Mouse (Mus musculus): ENCODE measurements around the gene Trex1. TPM values are rescaled to one million over a fixed set of nuclear protein-coding genes. Genes with fewer than 3 reads are reported as not detected.

Gene Trex1
- total RNA-seq, 2 experiments from 2014 or later: 87.5 to 119 TPM

GRCm38 (mm10) chr9:109052490-109053260 is 6.9 kb downstream of the Trex1 start:
- ATAC-seq (ENCODE audit: poor library complexity, severe bottlenecking): no peak

GRCm38 (mm10) chr9:109051651-109052489 is 7.7 kb downstream of the Trex1 start:
- ATAC-seq (ENCODE audit: poor library complexity, severe bottlenecking): peak; percentile 32

DNA sequence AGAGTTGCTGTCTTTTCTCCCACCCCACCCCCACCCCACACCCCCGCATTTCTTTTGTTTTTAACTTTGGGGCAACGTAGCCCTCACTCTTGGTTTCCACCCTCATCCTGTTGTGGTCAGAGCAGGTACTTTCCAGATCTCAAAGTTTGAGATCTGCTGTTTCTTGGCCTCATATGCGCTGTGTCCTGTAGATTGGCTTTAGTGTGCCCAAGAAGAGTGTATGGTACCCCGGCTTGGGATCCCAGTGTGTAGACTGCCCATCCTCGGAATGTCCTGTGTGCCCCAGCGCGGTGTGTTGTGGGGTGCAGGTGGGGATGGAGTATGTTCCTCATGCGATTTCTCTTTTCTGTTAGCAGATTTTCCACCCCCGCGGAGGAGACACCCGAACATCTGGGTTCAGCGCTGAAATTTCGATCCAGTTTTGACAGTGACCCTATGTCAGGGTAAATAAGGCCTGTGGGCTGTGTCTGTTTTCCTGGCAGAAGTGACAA is 8.5 kb downstream of the Trex1 start:
- ATAC-seq (ENCODE audit: poor library complexity, severe bottlenecking): no peak

- no peak for ATAC-seq (ENCODE audit: poor library complexity, severe bottlenecking)
Observed at GRCm38 (mm10) chr9:109050674-109050997, 8.9 kb downstream of the Trex1 start.

- ATAC-seq (ENCODE audit: poor library complexity, severe bottlenecking): no peak
Observed at GRCm38 (mm10) chr9:109049996-109050673, 9.4 kb downstream of the Trex1 start.

DNA sequence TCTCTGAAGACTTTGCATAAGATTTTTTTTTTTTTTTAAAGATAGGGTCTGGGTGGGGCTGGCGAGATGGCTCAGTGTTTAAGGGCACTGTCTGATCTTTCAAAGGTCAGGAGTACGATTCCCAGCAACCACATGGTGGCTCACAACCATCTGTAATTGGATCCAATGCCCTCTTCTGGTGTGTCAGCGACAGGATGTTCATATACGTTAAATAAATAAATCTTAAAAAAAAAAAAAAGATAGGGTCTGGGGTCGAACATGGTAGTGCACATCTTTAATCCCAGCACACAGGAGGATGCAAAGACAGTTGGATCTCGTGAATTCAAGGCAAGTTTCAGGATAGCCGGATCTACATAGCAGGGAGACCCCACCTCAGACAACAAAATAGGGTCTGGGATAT is 10.2 kb downstream of the Trex1 start:
- ATAC-seq (ENCODE audit: poor library complexity, severe bottlenecking): no peak

DNA sequence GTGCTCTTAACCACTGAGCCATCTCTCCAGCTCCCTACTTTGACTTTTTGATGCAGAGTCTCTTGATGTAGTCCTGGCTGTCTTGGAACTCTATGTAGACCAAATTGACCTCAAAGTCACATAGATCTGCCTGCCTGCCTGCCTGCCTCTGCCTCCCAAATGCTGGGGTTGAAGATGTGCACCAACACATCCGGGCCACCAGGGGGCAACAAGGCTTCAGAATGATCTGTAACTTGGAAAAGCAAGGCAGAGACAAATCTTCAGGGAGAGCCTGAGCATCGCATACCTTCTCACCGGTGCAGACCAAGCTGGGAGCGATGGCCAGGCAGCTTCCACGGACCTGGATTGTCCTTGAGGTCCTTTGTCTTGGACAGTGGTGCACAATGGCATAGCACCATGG is 13.2 kb downstream of the Trex1 start:
- peak; percentile 97 for ATAC-seq (ENCODE audit: poor library complexity, severe bottlenecking)

DNA sequence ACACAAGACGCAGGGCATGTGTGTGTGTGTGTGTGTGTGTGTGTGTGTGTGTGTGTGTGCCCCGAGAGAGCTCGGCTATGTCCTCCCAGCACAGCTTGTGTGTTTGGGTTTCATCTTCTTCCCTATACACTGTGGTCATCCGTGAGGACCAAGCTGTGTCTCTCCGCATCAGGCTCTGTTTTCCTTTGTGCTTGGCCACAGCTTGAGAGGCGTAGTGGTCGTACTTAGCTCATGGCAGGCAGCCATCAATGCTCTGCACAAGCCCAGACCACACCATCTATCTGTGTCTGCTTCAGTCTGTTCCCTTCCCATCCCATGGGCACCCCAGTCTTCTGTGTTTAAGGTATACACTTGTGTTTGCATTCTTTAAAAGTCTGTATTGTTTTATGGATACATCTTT is 18.2 kb downstream of the Trex1 start:
- no peak for ATAC-seq (ENCODE audit: poor library complexity, severe bottlenecking)

DNA sequence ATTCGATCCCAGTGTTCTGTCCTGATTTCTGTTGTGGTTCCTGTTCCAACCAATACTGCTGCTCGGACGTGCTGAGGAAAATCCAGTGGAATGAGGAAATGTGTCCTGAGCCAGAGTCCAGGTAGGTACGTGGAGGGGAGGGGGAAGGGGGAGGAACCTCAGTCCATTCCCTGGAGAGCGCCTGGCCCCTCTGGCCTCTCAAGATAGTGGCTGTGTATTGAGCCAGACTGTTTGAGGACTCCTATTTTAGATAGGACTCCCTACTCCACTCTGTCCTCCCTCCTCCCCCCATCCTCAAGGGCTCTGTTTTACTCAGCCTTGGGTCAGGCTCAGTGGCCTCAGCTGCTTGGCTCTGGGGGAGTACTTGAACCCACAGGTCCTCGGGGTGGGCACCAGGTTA is 18.6 kb downstream of the Trex1 start:
- ATAC-seq (ENCODE audit: poor library complexity, severe bottlenecking): no peak

GRCm38 (mm10) chr9:109040216-109040615 is 19.3 kb downstream of the Trex1 start:
- no peak for ATAC-seq (ENCODE audit: poor library complexity, severe bottlenecking)

DNA sequence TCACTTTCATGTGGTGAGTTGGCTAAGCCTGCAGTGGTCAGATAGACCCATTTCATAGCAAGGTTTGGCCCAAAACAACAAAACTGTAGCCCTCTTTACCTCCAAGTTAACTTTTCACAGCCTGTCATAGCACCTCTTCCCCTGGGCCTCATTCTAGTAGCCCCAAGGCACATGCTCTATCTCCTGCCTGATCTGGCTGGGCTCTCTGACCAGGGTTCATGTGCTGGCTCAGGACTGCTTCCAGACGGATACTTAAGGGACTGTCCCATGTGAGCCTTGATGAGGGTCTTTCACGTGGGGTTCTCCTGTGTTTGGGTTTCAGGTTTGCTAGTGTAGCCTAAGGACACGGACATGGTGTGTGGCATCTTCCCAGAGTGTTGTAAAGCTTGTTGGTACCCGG is 19.9 kb downstream of the Trex1 start:
- no peak for ATAC-seq (ENCODE audit: poor library complexity, severe bottlenecking)

- ATAC-seq (ENCODE audit: poor library complexity, severe bottlenecking): peak; percentile 53
Observed at GRCm38 (mm10) chr9:109038901-109039364, 20.6 kb downstream of the Trex1 start.

DNA sequence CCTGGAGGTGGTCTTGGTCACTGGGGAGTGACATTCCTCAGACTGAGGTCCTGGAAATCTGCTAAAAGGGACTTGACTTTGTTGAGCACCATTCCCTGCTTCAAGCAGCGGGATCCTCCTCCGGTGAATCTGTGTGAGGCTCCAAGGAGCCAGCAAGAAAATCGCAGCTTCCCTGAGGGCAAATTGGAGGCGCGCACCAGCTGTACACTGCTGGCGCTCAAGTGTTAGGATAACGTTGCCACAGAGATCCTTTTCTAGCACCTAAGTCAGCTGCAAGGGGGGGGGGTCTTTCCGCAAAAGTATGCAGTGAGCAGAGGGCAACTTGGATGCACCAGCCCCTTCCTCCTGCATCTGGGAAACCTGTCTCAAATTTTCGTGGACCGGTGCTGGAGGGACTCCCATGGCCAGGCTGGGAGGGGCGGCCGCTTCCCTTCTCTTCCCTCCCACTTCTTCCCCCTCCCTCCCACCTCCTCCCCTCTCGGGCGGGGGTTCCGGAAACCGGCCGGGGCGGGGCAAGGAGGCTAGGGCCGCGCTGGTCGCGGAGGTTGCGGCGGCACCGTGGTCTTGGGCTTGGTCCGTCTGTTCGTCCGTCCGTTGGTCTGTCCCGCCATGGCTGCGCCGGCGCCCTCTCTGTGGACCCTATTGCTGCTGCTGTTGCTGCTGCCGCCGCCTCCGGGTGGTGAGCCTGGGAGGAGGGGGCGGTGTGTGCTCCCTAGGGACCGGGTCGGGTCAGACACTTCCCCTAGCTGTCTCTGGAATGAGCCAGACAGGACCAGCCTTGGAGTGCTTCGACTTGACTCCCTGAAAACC is 21.2 kb downstream of the Trex1 start, which contains the start of gene Shisa5:
TSS of gene Shisa5 (plus strand) at position 480 of the 810 bp plus-strand sequence.
- ATAC-seq (ENCODE audit: poor library complexity, severe bottlenecking): peak; percentile 99

GRCm38 (mm10) chr9:109032435-109032834 is 27.1 kb downstream of the Trex1 start:
- ATAC-seq (ENCODE audit: poor library complexity, severe bottlenecking): peak; percentile 92

DNA sequence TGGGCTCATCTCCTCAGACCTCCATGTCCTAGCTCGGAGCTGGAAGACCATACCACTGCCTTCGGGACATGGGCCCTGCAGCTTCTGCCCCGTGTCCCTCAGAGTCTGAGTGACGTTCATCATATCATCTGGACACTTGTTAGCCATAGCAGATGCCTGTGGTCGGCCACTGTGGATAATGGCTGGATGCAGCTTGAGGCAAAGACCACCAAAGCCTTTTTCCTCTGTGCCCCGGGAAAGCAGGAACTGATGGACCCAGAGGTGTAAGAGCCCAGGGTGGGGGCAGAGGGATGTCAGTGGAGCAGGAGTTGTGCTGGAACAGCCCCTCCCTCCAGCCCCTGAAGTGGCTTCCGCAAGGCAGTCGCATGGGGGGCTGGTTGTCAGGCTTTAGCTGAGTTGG is 27.8 kb downstream of the Trex1 start:
- no peak for ATAC-seq (ENCODE audit: poor library complexity, severe bottlenecking)

- ATAC-seq (ENCODE audit: poor library complexity, severe bottlenecking): no peak
Observed at GRCm38 (mm10) chr9:109031001-109031400, 28.5 kb downstream of the Trex1 start.

DNA sequence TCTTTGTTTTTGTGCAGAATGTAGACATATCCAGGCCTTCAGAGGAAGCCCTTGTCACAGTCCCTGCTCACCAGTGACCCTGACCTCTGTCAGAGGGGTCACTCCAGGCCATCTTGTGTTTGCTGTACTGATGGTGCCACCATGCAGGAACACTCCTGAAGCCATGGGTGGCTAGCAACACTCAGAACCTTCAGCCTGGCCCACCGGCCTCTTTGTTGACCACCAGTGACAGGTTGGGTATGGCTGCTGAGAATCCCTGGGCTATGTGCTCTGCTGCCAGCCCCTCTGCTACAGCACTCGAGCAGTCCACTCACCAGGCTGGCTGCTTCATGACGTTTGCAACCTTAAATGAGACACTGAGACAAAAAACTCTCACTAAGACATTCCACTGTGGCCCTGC is 29.2 kb downstream of the Trex1 start:
- no peak for ATAC-seq (ENCODE audit: poor library complexity, severe bottlenecking)

DNA sequence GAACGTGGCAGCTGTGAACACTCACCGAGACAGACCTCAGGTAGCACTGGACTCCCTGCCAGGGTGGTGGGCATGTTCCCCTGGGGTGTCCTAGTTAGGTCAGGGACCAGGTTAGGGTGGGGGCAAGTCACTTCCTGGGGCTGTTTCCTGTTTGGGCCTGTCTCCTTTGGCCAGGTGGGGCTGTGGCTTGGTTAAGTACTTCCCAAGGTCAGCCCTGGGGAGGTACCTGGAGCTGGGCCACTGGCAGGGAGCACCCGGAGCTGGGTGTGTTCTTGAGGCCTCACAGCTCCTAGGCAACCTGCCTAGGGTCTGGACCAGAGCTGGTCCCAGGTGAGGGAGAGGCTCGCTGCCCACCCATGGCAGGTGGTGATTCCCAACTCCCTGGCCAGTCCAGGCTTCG is 30.6 kb downstream of the Trex1 start:
- no peak for ATAC-seq (ENCODE audit: poor library complexity, severe bottlenecking)

- ATAC-seq (ENCODE audit: poor library complexity, severe bottlenecking): no peak
Observed at GRCm38 (mm10) chr9:109028421-109028820, 31.1 kb downstream of the Trex1 start.

GRCm38 (mm10) chr9:109027521-109027920 is 32.0 kb downstream of the Trex1 start:
- ATAC-seq (ENCODE audit: poor library complexity, severe bottlenecking): no peak

All from megakaryocyte, adult 5-6 weeks (primary cell).